Comparison of ENCODE assay signal across 8 mouse cellular contexts in the genomic region with DNA sequence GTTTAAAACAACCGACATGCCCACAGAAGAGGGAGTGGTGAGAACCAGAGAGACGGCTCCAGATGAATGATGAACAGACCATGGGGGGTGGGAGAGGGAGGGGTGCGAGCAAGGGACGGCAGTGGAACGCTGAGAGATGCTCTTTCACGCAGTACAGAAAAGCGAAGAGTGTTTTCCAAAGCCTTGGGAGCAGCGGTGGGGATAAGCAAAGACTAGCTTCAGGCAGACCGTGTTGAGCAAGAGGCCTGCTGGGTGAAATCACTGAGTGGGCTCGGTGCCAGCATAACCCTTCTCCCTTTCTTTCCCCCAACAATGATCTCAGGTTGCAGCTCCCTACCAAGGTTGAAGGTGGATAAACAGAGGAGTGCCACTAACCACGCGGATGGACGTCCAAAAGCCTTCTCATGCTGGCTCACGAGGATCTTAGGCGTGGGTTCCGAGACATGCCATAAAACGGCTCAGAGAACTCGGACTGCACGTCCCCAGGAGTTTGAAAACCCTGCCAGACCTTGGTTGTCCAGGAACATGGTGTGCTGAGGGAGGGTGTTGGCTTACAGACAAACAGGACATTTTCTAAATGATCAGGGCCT.
DNase-seq lines count a peak whose midpoint lies in the region; ATAC-seq and TF ChIP-seq lines count a peak whose summit lies in the region.

No protein-coding gene starts in this region.

- no peak overlapping the region for H3K27ac ChIP-seq in hindbrain, embryonic 16.5 days (ENCODE audit: low read depth, low read length)
- no peak overlapping the region for H3K27ac ChIP-seq in hindbrain, embryonic 13.5 days
- H3K27ac ChIP-seq in lung, embryonic 16.5 days (ENCODE audit: low read length): peak overlapping the region; percentile 36; the same call in 1 of the 2 replicates

- TF ChIP-seq CTCF in brain, embryonic 14.5 days (IDR thresholded peaks at IDR 0.05; ENCODE audit: borderline replicate concordance, extremely low read depth, insufficient read depth, insufficient read length): no peak

- no peak for TF ChIP-seq POLR2A in brain, embryonic 14.5 days (IDR thresholded peaks at IDR 0.05; ENCODE audit: borderline replicate concordance, extremely low read depth, insufficient read depth, insufficient read length, poor library complexity, severe bottlenecking)

- peak; percentile 53 for DNase-seq in brain, embryonic 14.5 days (ENCODE audit: low read depth)
- DNase-seq in heart, postnatal 4 days: peak; percentile 7
- no peak for DNase-seq in thymus, postnatal 36 days
- DNase-seq in MN1 (ENCODE audit: low spot score): no peak

- H3K9me3 ChIP-seq in hindbrain, embryonic 16.5 days (ENCODE audit: control insufficient read depth, low read length): no peaks in the 10 kb centered on the region
- no peaks in the 10 kb centered on the region for H3K9me3 ChIP-seq in hindbrain, embryonic 13.5 days
- H3K9me3 ChIP-seq in lung, embryonic 16.5 days (ENCODE audit: control insufficient read depth, low read length): no peaks in the 10 kb centered on the region

- H3K9ac ChIP-seq in hindbrain, embryonic 16.5 days (ENCODE audit: low read depth, low read length): no peak overlapping the region
- no peak overlapping the region for H3K9ac ChIP-seq in hindbrain, embryonic 13.5 days
- no peak overlapping the region for H3K9ac ChIP-seq in lung, embryonic 16.5 days (ENCODE audit: low read length)

- no peaks in the 10 kb centered on the region for H3K27me3 ChIP-seq in hindbrain, embryonic 16.5 days (replicated peaks; ENCODE audit: control insufficient read depth, insufficient read depth, low read length)
- no peaks in the 10 kb centered on the region for H3K27me3 ChIP-seq in hindbrain, embryonic 13.5 days
- H3K27me3 ChIP-seq in lung, embryonic 16.5 days (ENCODE audit: control insufficient read depth, insufficient read depth, low read depth, low read length): peaks cover 2% of the 10 kb centered on the region; the same call in 1 of the 2 replicates

- H3K36me3 ChIP-seq in hindbrain, embryonic 16.5 days (ENCODE audit: control insufficient read depth, insufficient read depth, low read length): no peaks in the 10 kb centered on the region
- no peaks in the 10 kb centered on the region for H3K36me3 ChIP-seq in hindbrain, embryonic 13.5 days
- H3K36me3 ChIP-seq in lung, embryonic 16.5 days (ENCODE audit: control insufficient read depth, insufficient read depth, low read length): no peaks in the 10 kb centered on the region

- H3K4me2 ChIP-seq in hindbrain, embryonic 16.5 days (ENCODE audit: low read length): no peak overlapping the region
- H3K4me2 ChIP-seq in hindbrain, embryonic 13.5 days: no peak overlapping the region
- peak overlapping the region; percentile 17; the same call in 1 of the 2 replicates for H3K4me2 ChIP-seq in lung, embryonic 16.5 days (ENCODE audit: low read depth, low read length)

- H3K4me1 ChIP-seq in hindbrain, embryonic 16.5 days (ENCODE audit: control insufficient read depth, insufficient read depth, low read depth, low read length): peaks cover 11% of the 10 kb centered on the region
- peaks cover 14% of the 10 kb centered on the region for H3K4me1 ChIP-seq in hindbrain, embryonic 13.5 days (replicated peaks)
- H3K4me1 ChIP-seq in lung, embryonic 16.5 days (replicated peaks; ENCODE audit: control insufficient read depth, insufficient read depth, low read length): peaks cover 11% of the 10 kb centered on the region

- no peak overlapping the region for H3K4me3 ChIP-seq in hindbrain, embryonic 16.5 days (ENCODE audit: low read length)
- H3K4me3 ChIP-seq in hindbrain, embryonic 13.5 days: no peak overlapping the region
- H3K4me3 ChIP-seq in lung, embryonic 16.5 days (ENCODE audit: low read length): no peak overlapping the region

- 43% methylated on average over 19 of the region's 19 CpGs for WGBS in hindbrain, embryonic 16.5 days
- WGBS in hindbrain, embryonic 13.5 days: 51% methylated on average over 19 of the region's 19 CpGs
- WGBS in lung, embryonic 16.5 days: 41% methylated on average over 19 of the region's 19 CpGs

- peak; percentile 60 for ATAC-seq in hindbrain, embryonic 16.5 days
- ATAC-seq in hindbrain, embryonic 13.5 days (ENCODE audit: low FRiP score): no peak
- peak; percentile 73 for ATAC-seq in lung, embryonic 16.5 days (ENCODE audit: low read depth)
- no peak for ATAC-seq in CD4-positive, CD25-positive, alpha-beta regulatory T cell, adult 4 months

Comparison
In these comparisons a context has a peak if more than half of its experiments do, and no peak if none do; other contexts are left out.
1. ATAC-seq: peak in hindbrain, embryonic 16.5 days (single experiment) and lung, embryonic 16.5 days (single experiment); none in hindbrain, embryonic 13.5 days (single experiment) and CD4-positive, CD25-positive, alpha-beta regulatory T cell, adult 4 months (single experiment).
2. DNase-seq: peak in brain, embryonic 14.5 days (single experiment) and heart, postnatal 4 days (single experiment); none in thymus, postnatal 36 days (0 of 2) and MN1 (single experiment).